Mouse (Mus musculus) hindbrain, embryonic 16.5 days (tissue): Measurements from ENCODE around the gene 4930415O20Rik. TPM values are rescaled to one million over a fixed set of nuclear protein-coding genes. Genes with fewer than 3 reads are reported as not detected.

Experiments
- ATAC-seq: fragments of 200-750 bp; cut with Nextera tagmentation; 2 replicates; pipeline ENCODE4 v1.8.0; 2017; ENCODE audit warnings: moderate TSS enrichment, moderate library complexity
- H3K27ac ChIP-seq: fragments of 300-500 bp; sonication (generic); 2 replicates; pipeline ENCODE4 v1.5.1; 2014; ENCODE audit warnings: low read depth, mild to moderate bottlenecking, control low read depth, low read length, moderate library complexity
- H3K27me3 ChIP-seq: fragments of 300-500 bp; sonication (generic); replicated peaks from 2 replicates; pipeline ENCODE4 v1.6.1; 2014; ENCODE audit warnings: low read length; ENCODE audit not compliant: control insufficient read depth, insufficient read depth
- H3K36me3 ChIP-seq: fragments of 300-500 bp; sonication (generic); 2 replicates; pipeline ENCODE4 v1.6.1; 2014; ENCODE audit warnings: mild to moderate bottlenecking, low read length, moderate library complexity, mixed read lengths; ENCODE audit not compliant: control insufficient read depth, insufficient read depth
- H3K4me1 ChIP-seq: fragments of 300-500 bp; sonication (generic); 2 replicates; pipeline ENCODE4 v1.6.1; 2014; ENCODE audit warnings: low read depth, low read length; ENCODE audit not compliant: control insufficient read depth, insufficient read depth
- H3K4me2 ChIP-seq: fragments of 300-500 bp; sonication (generic); 2 replicates; pipeline ENCODE4 v1.6.1; 2014; ENCODE audit warnings: mild to moderate bottlenecking, low read length, control low read depth, moderate library complexity
- H3K4me3 ChIP-seq: fragments of 300-500 bp; sonication (generic); 2 replicates; pipeline ENCODE4 v1.5.1; 2014; ENCODE audit warnings: mild to moderate bottlenecking, low read length, control low read depth, moderate library complexity
- H3K9ac ChIP-seq: fragments of 300-500 bp; sonication (generic); 2 replicates; pipeline ENCODE4 v1.6.1; 2014; ENCODE audit warnings: low read depth, mild to moderate bottlenecking, control low read depth, low read length, moderate library complexity
- H3K9me3 ChIP-seq: fragments of 300-500 bp; sonication (generic); 2 replicates; pipeline ENCODE4 v1.6.1; 2014; ENCODE audit warnings: mild to moderate bottlenecking, low read length, moderate library complexity; ENCODE audit not compliant: control insufficient read depth
- WGBS: fragments of 180-500 bp; shearing (Covaris S2); extraction: QIAGEN DNeasy Blood & Tissue Kit; methylation state at CpG from one replicate; pipeline ENCODE4 v1.1.7; 2014; 5-methylcytosine and 5-hydroxymethylcytosine counted together
- polyA plus RNA-seq: library from polyadenylated mRNA; unstranded; fragments of >200 nt; fragmentation: Nextera tagmentation; extraction: Ambion mirVana; gene quantifications from 2 replicates; pipeline ENCODE4 v1.2.1, GENCODE M21; 2015

The 4930415O20Rik gene
- polyA plus RNA-seq, 1 experiment from 2014 or later, result 0.30 TPM

GRCm38 (mm10) chr15:98607557-98607956 lies 36.8 kb downstream of the 4930415O20Rik start:
- Histone ChIP-seq H3K4me3 (peak overlapping the region; percentile 90), H3K27me3 (no peaks in the 10 kb centered on the region), H3K9me3 (no peaks in the 10 kb centered on the region), H3K27ac (no peak overlapping the region), H3K9ac (peak overlapping the region; percentile 92), H3K4me2 (peak overlapping the region; percentile 61), H3K4me1 (peaks cover 32% of the 10 kb centered on the region), H3K36me3 (peaks cover 13% of the 10 kb centered on the region)
- ATAC-seq, result no peak
- WGBS, result 15% methylated on average over 4 of the region's 4 CpGs

GRCm38 (mm10) chr15:98608058-98608783 lies 37.4 kb downstream of the 4930415O20Rik start:
- peak overlapping the region; percentile 61 for H3K4me2 ChIP-seq
- H3K36me3 ChIP-seq, result peaks cover 13% of the 10 kb centered on the region
- H3K9ac ChIP-seq, result peak overlapping the region; percentile 92
- H3K4me1 ChIP-seq, result peaks cover 25% of the 10 kb centered on the region
- WGBS, result 19% methylated on average over 9 of the region's 10 CpGs
- H3K27ac ChIP-seq, result no peak overlapping the region; the same call in 1 of the 2 replicates
- no peaks in the 10 kb centered on the region for H3K9me3 ChIP-seq
- peak overlapping the region; percentile 90 for H3K4me3 ChIP-seq
- no peak for ATAC-seq
- no peaks in the 10 kb centered on the region for H3K27me3 ChIP-seq

- peak overlapping the region; percentile 92 for H3K9ac ChIP-seq
- H3K9me3 ChIP-seq, result no peaks in the 10 kb centered on the region
- peaks cover 21% of the 10 kb centered on the region for H3K4me1 ChIP-seq
- peak overlapping the region; percentile 88 for H3K27ac ChIP-seq
- WGBS, result 0% methylated on average over 4 of the region's 26 CpGs
- peak; percentile 18; the same call in 1 of the 2 replicates for ATAC-seq
- no peaks in the 10 kb centered on the region for H3K27me3 ChIP-seq
- H3K4me2 ChIP-seq, result peak overlapping the region; percentile 61
- H3K36me3 ChIP-seq, result peaks cover 7% of the 10 kb centered on the region
- H3K4me3 ChIP-seq, result peak overlapping the region; percentile 90
These were observed 38.0 kb downstream of the 4930415O20Rik start for GRCm38 (mm10) chr15:98608784-98609250.

- peak within 1 kb of the TSS; percentile 90 for H3K4me3 ChIP-seq
- under 1% methylated on average over 41 of the region's 75 CpGs for WGBS
- H3K9me3 ChIP-seq, result no peaks in the 10 kb centered on the region
- no peaks in the 10 kb centered on the region for H3K27me3 ChIP-seq
- H3K9ac ChIP-seq, result peak within 1 kb of the TSS; percentile 92
- peak; percentile 90 for ATAC-seq
- H3K36me3 ChIP-seq, result no peaks in the 10 kb centered on the region
- peak within 1 kb of the TSS; percentile 61 for H3K4me2 ChIP-seq
- H3K4me1 ChIP-seq, result peaks cover 24% of the 10 kb centered on the region
- peak within 1 kb of the TSS; percentile 88 for H3K27ac ChIP-seq
These were observed 38.7 kb downstream of the 4930415O20Rik start, which contains the start of gene Adcy6 for GRCm38 (mm10) chr15:98609331-98610130. Adcy6 (minus strand) TSS chr15:98610076.

- peak overlapping the region; percentile 88 for H3K27ac ChIP-seq
- H3K4me3 ChIP-seq, result peak overlapping the region; percentile 90
- peaks cover 26% of the 10 kb centered on the region for H3K4me1 ChIP-seq
- no peak for ATAC-seq
- no peaks in the 10 kb centered on the region for H3K9me3 ChIP-seq
- no peaks in the 10 kb centered on the region for H3K36me3 ChIP-seq
- H3K4me2 ChIP-seq, result peak overlapping the region; percentile 61
- WGBS, result 4% methylated on average over 12 of the region's 12 CpGs
- no peaks in the 10 kb centered on the region for H3K27me3 ChIP-seq
- H3K9ac ChIP-seq, result peak overlapping the region; percentile 92
These were observed 39.4 kb downstream of the 4930415O20Rik start for GRCm38 (mm10) chr15:98610131-98610633.

- no peaks in the 10 kb centered on the region for H3K27me3 ChIP-seq
- no peak for ATAC-seq
- H3K4me1 ChIP-seq, result peaks cover 20% of the 10 kb centered on the region
- H3K4me2 ChIP-seq, result no peak overlapping the region
- no peaks in the 10 kb centered on the region for H3K9me3 ChIP-seq
- no peak overlapping the region for H3K27ac ChIP-seq
- H3K4me3 ChIP-seq, result no peak overlapping the region
- H3K9ac ChIP-seq, result no peak overlapping the region
- no peaks in the 10 kb centered on the region for H3K36me3 ChIP-seq
- WGBS, result 99% methylated on average over 3 of the region's 3 CpGs
These were observed 41.4 kb downstream of the 4930415O20Rik start for GRCm38 (mm10) chr15:98612229-98612628.

GRCm38 (mm10) chr15:98614551-98614950 lies 43.7 kb downstream of the 4930415O20Rik start:
- no peak for ATAC-seq
- no peak overlapping the region for H3K4me2 ChIP-seq
- no peak overlapping the region for H3K4me3 ChIP-seq
- H3K27me3 ChIP-seq, result no peaks in the 10 kb centered on the region
- peak overlapping the region; percentile 13; the same call in 1 of the 2 replicates for H3K27ac ChIP-seq
- no peaks in the 10 kb centered on the region for H3K9me3 ChIP-seq
- H3K4me1 ChIP-seq, result peaks cover 7% of the 10 kb centered on the region
- H3K9ac ChIP-seq, result 0 out of 2 replicates have a peak overlapping the region, but pooled peaks have one; percentile 13
- no peaks in the 10 kb centered on the region for H3K36me3 ChIP-seq
- WGBS, result 30% methylated on average over 9 of the region's 9 CpGs

- Histone ChIP-seq H3K9me3 (no peaks in the 10 kb centered on the region), H3K4me3 (no peak overlapping the region), H3K4me1 (peaks cover 7% of the 10 kb centered on the region), H3K4me2 (no peak overlapping the region), H3K36me3 (no peaks in the 10 kb centered on the region), H3K9ac (no peak overlapping the region), H3K27ac (no peak overlapping the region; the same call in 1 of the 2 replicates), H3K27me3 (no peaks in the 10 kb centered on the region)
- ATAC-seq, result no peak
- 45% methylated on average over 6 of the region's 6 CpGs for WGBS
These were observed 44.2 kb downstream of the 4930415O20Rik start for GRCm38 (mm10) chr15:98614971-98615370.

GRCm38 (mm10) chr15:98615751-98616150 lies 44.9 kb downstream of the 4930415O20Rik start:
- Histone ChIP-seq H3K36me3 (no peaks in the 10 kb centered on the region), H3K4me1 (peaks cover 7% of the 10 kb centered on the region), H3K9me3 (no peaks in the 10 kb centered on the region), H3K27ac (no peak overlapping the region), H3K4me2 (no peak overlapping the region), H3K9ac (no peak overlapping the region), H3K27me3 (no peaks in the 10 kb centered on the region), H3K4me3 (no peak overlapping the region)
- 63% methylated on average over 6 of the region's 6 CpGs for WGBS
- no peak for ATAC-seq
